Mouse (Mus musculus) left cerebral cortex, postnatal 10 days (tissue): ENCODE data around the gene Rbks. TPM values are rescaled to one million over a fixed set of nuclear protein-coding genes. Genes with fewer than 3 reads are reported as not detected.
A peak's percentile ranks its signal among the peaks of the same experiment; 100 is the strongest.

Experiments used
- DNase-seq, 2 experiments: peaks; one replicate each; pipeline ENCODE4 v3.0.0; 2021 to 2022; ENCODE audit warnings: low spot score in 2 of 2, mixed read lengths in 1 of 2; ENCODE audit errors: extremely low spot score in 1 of 2
- intact Hi-C: fragments of 180-260 bp; cut with DNase I; formaldehyde crosslinking; loops from one replicate; pipeline ENCODE4 v1.15.1; 2025
- total RNA-seq, 2 experiments: library from RNA; stranded (reverse); gene quantifications; 2 replicates each; pipeline ENCODE4 v1.2.3; 2021

Gene Rbks
- 1 to 10 TPM; 2.1 to 2.5 TPM for total RNA-seq

DNA sequence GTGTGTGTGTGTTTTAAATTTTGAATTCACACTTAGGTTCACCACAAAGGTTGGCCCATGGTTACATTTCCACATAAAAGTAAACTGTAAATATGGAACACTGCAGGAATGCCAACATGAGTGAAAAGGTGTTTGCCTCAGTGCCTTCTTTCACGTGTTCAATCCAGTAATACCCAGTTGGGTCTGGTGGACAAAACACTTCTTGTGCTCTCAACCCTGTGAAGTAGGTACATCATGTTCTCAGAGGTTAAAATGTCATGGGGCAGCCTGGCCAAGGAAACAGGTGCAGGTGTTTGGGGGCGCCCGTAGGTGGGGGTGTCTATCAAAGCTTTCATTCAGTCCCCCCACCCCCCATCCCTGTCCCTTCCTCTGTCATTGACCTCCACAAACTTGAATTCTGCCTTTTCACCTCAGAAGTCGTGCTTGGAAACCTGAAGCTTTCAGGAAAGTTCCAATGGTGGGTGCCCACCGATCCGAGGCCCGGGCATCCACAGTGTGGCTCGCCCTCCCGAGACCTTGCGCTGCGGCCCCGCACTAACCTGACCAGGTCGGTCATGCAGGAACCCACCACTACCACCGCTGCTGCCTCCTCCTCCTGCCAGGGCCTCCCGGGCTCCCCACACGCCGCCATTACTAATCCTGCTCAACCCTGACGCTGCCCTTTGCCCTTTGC is at the start of gene Rbks:
Gene Rbks (minus strand): TSS at position 657 of the 673 bp plus-strand sequence.
- intact Hi-C loops: loop anchor here (5.0 kb wide), 1 partner anchor 440 kb away; the partner anchor contains the start of gene Fosl2
- DNase-seq: no peak

DNA sequence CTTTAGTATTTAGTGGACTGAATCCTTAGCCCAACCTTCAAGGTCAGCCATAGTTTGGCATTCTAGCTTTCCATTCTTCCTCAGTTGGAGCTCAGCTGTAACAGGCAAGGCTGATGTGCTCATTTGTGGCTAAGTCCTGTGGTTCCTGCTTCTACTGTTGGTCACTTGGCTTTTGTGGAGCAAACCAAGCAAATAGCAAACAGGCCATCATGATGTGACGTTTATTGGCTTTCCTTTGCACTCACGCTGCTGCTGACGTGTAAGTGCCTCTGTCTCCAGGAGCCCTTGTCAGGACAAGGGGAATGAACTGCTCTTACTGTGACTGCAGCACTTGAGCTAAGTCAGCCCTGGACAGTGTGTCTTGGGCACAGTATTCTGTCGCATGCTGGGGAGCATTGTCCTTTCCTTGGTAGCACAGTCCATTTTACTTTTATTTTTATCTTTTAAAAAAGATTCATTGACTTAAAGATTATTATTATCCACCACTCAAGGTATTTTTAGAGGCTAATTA is 45.1 kb upstream of the Rbks start:
- intact Hi-C loops: no loop called here
- no peak for DNase-seq

DNA sequence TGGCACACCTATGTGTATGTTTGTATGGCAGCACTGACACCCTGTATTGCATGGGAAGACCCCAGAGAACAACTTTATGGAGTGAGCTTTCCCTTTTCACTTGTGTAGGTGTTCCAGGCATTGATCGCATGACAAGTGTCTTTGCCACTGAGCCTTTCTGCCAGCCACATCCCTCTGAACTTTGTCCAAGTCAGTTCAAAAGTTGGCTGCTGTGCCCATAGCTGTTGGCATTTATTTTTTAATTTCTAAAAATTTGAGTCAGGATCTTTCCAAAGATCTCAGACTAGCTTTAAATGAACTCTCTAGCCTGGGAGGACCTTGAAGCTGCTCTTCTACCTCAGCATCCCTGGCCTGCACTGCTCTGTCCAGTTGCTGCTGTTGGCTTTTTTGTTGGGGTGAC is 44.5 kb upstream of the Rbks start:
- intact Hi-C loops: no loop called here
- no peak for DNase-seq

DNA sequence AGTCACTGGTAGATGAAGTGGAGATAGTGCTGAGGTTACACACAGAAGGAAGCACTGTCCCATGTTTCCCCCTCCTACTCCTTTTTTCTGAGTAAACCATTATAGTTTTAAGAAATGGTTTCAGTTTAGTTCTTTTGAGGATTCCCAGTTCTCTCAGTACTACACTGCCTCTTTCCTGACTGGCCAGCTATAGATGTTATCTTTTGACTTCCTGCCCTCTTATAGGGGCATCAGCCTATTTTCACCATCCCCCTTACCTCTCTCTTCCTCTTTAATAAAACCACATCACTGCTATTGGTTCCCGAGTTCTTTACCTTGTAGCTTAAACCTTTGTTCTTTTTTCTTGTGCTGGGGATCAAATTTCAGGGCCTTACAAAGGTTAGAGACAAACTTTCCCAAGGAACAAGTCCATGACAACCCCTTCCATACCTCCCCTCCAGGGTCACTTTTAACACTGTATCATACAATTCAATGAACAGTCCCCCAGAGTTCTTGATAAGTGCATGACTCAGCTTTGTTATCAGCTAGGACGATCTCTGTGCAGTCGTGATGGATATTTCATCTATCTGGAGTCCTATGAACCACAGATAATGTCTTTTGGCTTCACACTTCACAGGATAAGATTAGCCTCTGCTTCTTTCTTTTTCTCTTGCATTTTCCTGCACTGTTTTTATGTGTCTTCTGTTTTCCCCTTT is 35.4 kb upstream of the Rbks start:
- no peak for DNase-seq
- intact Hi-C loops: no loop called here

- intact Hi-C loops: no loop called here
- DNase-seq: no peak
Measured at GRCm38 (mm10) chr5:31727456-31727855, 30.0 kb upstream of the Rbks start.

- intact Hi-C loops: no loop called here
- DNase-seq: no peak
Measured at GRCm38 (mm10) chr5:31725885-31726284, 28.5 kb upstream of the Rbks start.

GRCm38 (mm10) chr5:31724519-31724918 is 27.1 kb upstream of the Rbks start:
- peak in 1 of 2 experiments; percentile 38 for DNase-seq
- intact Hi-C loops: no loop called here

DNA sequence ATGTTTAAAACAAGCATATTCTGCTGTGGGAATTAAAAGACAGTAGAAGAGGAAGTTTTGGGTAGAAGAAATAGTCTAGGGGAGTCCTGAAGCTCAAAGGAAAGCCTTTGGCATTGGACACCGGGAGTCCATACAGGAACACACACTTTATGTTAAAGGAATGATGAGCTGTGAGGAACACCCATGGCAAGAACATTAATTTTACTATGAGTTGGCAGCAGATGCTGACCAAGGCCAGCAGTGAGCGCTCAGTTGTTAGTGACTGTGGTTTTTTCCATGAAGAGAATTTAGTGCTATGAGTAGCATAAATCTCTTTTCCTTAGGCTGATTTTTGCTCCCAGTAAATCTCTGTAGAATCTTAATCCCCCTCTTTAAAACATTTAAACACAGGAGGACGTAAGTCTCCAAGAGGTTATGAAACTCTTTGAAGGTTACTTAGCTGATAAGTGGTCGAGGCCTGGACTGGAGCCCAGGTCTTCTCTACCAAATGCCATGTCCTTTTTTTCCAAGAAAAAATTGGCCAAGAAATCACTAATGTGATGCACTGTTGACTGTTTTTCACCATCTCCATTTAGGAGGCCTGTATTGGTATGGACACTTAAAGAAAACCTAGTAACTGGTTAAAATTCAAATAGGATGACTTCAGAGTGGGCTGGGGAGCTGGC is 18.2 kb upstream of the Rbks start:
- intact Hi-C loops: no loop called here
- DNase-seq: no peak

DNA sequence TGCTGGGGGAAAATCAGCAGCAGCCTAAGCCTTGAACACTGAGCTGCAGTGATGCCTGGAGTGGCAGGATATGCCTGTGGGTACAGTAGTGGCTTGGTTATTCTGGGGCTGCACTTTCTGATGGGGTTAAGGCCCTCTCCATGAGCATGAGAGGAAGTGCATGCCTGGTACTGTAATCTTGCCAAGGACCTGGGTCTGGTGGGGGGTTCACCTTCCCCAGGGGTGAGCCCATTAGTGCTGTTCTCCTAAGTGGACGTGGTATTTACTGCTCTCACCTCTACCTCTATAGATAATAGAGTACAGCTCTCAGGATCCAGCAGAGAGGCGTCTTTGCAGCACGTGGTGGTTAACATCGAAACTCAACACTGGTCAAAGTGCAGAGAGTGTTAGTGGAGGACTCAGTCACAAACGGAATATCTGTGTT is 16.4 kb upstream of the Rbks start:
- intact Hi-C loops: no loop called here
- DNase-seq: no peak

DNA sequence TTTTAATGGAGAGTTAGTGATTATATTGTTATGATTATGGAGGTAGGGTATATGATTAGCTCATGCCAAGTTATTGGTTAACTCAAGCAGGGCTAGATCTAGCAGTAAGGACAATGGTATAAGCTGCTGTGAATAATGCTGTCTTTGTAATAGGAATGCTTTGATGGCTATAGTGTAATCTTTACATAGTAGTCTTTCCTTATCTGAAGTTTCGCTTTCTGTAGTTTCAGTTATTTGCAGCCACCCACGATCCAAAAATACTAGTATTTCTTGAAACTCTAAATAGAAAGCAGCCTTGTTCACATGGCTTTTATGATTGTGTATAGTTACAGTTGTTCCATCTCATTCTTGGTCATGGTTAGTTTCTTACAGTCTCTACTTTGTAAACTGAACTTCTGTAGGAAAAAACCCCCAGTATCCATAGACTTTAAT is 15.9 kb upstream of the Rbks start:
- no peak for DNase-seq
- intact Hi-C loops: no loop called here

DNA sequence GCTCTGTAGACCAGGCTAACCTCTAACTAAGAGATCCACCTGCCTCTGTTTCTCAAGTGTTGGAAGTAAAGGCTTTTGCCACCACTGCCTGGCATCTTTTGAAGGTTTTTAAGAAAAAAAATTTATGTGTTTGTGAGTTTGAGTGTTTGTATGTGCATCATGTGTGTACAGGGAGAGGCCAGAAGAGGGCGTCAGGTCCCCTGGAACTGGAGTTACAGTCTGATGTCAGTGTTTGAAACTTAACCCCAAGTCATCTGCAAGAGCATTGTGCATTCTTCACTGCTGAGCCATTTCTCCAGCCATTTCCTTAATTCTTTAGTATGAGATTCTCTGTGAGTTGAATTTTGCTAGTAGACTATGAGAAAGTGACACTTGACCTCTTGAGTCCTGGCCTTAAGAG is 12.0 kb upstream of the Rbks start:
- intact Hi-C loops: no loop called here
- no peak for DNase-seq

DNA sequence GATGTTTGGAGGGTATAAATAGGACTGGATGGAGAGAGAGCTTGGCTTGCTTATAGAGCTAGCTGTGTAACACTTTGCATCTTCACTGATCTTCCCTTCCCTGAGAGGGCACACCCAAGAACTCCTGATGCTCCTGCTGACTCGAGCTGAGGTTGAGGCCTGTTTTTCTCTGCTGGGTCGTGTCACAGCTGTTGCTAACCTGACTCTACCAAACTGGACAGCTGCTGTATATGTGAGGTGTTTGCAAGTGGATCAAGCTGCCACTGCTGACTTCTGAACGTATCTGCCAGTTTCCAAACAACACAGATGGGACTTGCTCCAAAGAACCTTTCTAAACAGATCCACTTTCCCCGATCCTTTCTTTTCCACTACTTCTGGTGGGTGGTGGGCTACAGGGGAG is 9.4 kb upstream of the Rbks start:
- DNase-seq: no peak
- intact Hi-C loops: no loop called here

DNA sequence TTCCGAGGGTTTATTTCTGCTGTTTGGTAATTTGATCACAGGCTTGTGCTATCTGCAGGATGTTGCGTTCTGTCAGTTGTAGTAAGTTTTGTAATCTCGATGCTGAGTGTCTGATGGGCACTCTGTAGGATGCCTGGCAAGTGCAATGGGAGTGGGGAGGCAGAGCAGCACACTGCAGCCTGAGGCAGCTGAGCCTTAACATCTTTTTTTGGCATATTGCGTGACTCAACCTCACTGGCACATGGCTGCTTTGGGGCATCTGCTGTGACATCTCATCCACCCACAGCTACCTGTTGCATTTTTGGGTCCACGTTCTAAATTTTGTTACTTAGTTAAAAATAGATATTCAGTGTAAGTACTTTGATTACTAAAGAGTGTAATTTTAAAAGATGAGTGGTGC is 7.5 kb upstream of the Rbks start:
- intact Hi-C loops: no loop called here
- peak; percentile 26 to 31 for DNase-seq

DNA sequence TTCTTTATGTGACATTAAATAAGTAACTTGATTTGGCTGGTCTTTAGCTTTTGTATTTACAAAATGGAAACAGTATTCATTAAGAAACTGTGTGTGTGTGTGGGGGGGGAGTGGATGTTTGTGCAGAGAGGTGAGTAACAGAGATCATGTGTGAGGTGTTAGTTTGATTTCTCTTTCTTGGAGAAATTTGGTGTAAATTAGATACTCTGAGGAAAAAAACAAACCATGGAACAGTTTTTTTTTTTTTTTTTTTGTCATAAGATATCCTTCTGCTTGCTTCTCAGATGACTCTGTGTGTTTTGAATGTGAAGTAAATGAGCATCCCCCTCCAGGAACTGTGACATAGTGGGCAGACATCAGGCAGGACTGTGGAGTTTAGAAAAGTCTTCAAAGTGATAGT is 2.0 kb upstream of the Rbks start:
- DNase-seq: no peak
- intact Hi-C loops: loop anchor here (5.0 kb wide), 1 partner anchor 438 kb away; the partner anchor contains the start of gene Fosl2

- no peak for DNase-seq
- intact Hi-C loops: loop anchor here (5.0 kb wide), 1 partner anchor 438 kb away; the partner anchor contains the start of gene Fosl2
Measured at GRCm38 (mm10) chr5:31698931-31699330, 1.5 kb upstream of the Rbks start.

- intact Hi-C loops: loop anchor here (5.0 kb wide), 1 partner anchor 439 kb away; the partner anchor contains the start of gene Fosl2
- peak; percentile 82 to 90 for DNase-seq
Measured at GRCm38 (mm10) chr5:31698297-31698726, 885 bp upstream of the Rbks start.

- DNase-seq: peak; percentile 86 to 95
- intact Hi-C loops: loop anchor here (5.0 kb wide), 1 partner anchor 440 kb away; the partner anchor contains the start of gene Fosl2
Measured at GRCm38 (mm10) chr5:31697644-31698296, 343 bp upstream of the Rbks start, which contains the start of gene Babam2. Babam2 (plus strand) TSS chr5:31697684.

GRCm38 (mm10) chr5:31693191-31693590 is 4.2 kb downstream of the Rbks start:
- DNase-seq: no peak
- intact Hi-C loops: no loop called here

- no peak for DNase-seq
- intact Hi-C loops: no loop called here
Measured at GRCm38 (mm10) chr5:31687972-31688371, 9.5 kb downstream of the Rbks start.
